Mouse (Mus musculus): ENCODE results near the gene Ccdc65. TPM values are rescaled to one million over a fixed set of nuclear protein-coding genes. Genes with fewer than 3 reads are reported as not detected.

The Ccdc65 gene
- polyA plus RNA-seq, 1 experiment from 2014 or later = 3.9 TPM

GRCm38 (mm10) chr15:98683746-98684145 lies 24.3 kb upstream of the Ccdc65 start:
- Histone ChIP-seq H3K36me3 (ENCODE audit: control insufficient read depth, insufficient read depth, low read length) (no peaks in the 10 kb centered on the region), H3K27ac (replicated peaks; ENCODE audit: low read depth, low read length) (no peak overlapping the region), H3K4me3 (ENCODE audit: low read depth, low read length) (no peak overlapping the region), H3K4me2 (ENCODE audit: low read depth, low read length) (no peak overlapping the region), H3K4me1 (ENCODE audit: control insufficient read depth, insufficient read depth, low read length) (no peaks in the 10 kb centered on the region), H3K9ac (ENCODE audit: low read depth, low read length) (no peak overlapping the region), H3K9me3 (ENCODE audit: control insufficient read depth, low read length) (no peaks in the 10 kb centered on the region), H3K27me3 (replicated peaks; ENCODE audit: control insufficient read depth, insufficient read depth, low read length) (no peaks in the 10 kb centered on the region; the same call in 1 of the 2 replicates)
- 71% methylated on average over 1 of the region's 1 CpGs for WGBS
- ATAC-seq (ENCODE audit: low read depth) = no peak
- DNase-seq (ENCODE audit: low spot score) = no peak

DNA sequence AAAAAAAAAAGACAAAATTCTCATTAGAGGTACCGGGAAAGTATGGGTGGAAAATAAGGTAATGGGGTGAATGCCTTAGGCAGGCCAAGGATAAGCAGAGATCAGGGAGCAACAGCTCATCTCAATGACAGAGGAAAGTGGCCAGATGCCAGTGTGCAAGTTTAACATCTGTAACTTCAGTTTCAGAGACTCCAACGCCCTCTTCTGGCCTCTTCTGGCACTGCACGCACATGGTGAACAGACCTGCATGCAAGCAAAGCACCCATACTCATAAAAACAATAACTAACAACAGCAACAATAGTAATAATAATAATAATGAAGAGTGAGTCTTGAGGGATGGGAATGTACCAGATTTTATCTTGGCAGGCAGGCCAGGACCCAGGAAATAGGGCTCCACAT lies 22.1 kb upstream of the Ccdc65 start:
- Histone ChIP-seq H3K4me1 (ENCODE audit: control insufficient read depth, insufficient read depth, low read length) (no peaks in the 10 kb centered on the region), H3K36me3 (ENCODE audit: control insufficient read depth, insufficient read depth, low read length) (no peaks in the 10 kb centered on the region), H3K27ac (replicated peaks; ENCODE audit: low read depth, low read length) (no peak overlapping the region), H3K4me2 (ENCODE audit: low read depth, low read length) (no peak overlapping the region), H3K4me3 (ENCODE audit: low read depth, low read length) (no peak overlapping the region), H3K27me3 (replicated peaks; ENCODE audit: control insufficient read depth, insufficient read depth, low read length) (no peaks in the 10 kb centered on the region; the same call in 1 of the 2 replicates), H3K9ac (ENCODE audit: low read depth, low read length) (no peak overlapping the region), H3K9me3 (ENCODE audit: control insufficient read depth, low read length) (no peaks in the 10 kb centered on the region)
- WGBS = 68% methylated on average over 3 of the region's 3 CpGs
- no peak for ATAC-seq (ENCODE audit: low read depth)
- DNase-seq (ENCODE audit: low spot score) = no peak

- Histone ChIP-seq H3K4me2 (ENCODE audit: low read depth, low read length) (no peak overlapping the region), H3K4me1 (ENCODE audit: control insufficient read depth, insufficient read depth, low read length) (no peaks in the 10 kb centered on the region), H3K9me3 (ENCODE audit: control insufficient read depth, low read length) (no peaks in the 10 kb centered on the region), H3K4me3 (ENCODE audit: low read depth, low read length) (no peak overlapping the region), H3K27ac (replicated peaks; ENCODE audit: low read depth, low read length) (no peak overlapping the region), H3K27me3 (replicated peaks; ENCODE audit: control insufficient read depth, insufficient read depth, low read length) (no peaks in the 10 kb centered on the region), H3K36me3 (ENCODE audit: control insufficient read depth, insufficient read depth, low read length) (no peaks in the 10 kb centered on the region), H3K9ac (ENCODE audit: low read depth, low read length) (no peak overlapping the region)
- ATAC-seq (ENCODE audit: low read depth) (no peak), DNase-seq (ENCODE audit: low spot score) (no peak)
- 77% methylated on average over 2 of the region's 2 CpGs for WGBS
Measured at GRCm38 (mm10) chr15:98689682-98690081, 18.3 kb upstream of the Ccdc65 start.

- WGBS = 15% methylated on average over 7 of the region's 7 CpGs
- DNase-seq (ENCODE audit: low spot score) (peak; percentile 57), ATAC-seq (ENCODE audit: low read depth) (peak; percentile 23; the same call in 1 of the 2 replicates)
- no peak overlapping the region for H3K4me2 ChIP-seq (ENCODE audit: low read depth, low read length)
- no peak overlapping the region for H3K4me3 ChIP-seq (ENCODE audit: low read depth, low read length)
- no peaks in the 10 kb centered on the region for H3K9me3 ChIP-seq (ENCODE audit: control insufficient read depth, low read length)
- H3K27ac ChIP-seq (replicated peaks; ENCODE audit: low read depth, low read length) = no peak overlapping the region
- H3K9ac ChIP-seq (ENCODE audit: low read depth, low read length) = no peak overlapping the region
- no peaks in the 10 kb centered on the region for H3K4me1 ChIP-seq (ENCODE audit: control insufficient read depth, insufficient read depth, low read length)
- H3K27me3 ChIP-seq (replicated peaks; ENCODE audit: control insufficient read depth, insufficient read depth, low read length) = no peaks in the 10 kb centered on the region
- no peaks in the 10 kb centered on the region for H3K36me3 ChIP-seq (ENCODE audit: control insufficient read depth, insufficient read depth, low read length)
Measured at GRCm38 (mm10) chr15:98691486-98692147, 16.4 kb upstream of the Ccdc65 start.

DNA sequence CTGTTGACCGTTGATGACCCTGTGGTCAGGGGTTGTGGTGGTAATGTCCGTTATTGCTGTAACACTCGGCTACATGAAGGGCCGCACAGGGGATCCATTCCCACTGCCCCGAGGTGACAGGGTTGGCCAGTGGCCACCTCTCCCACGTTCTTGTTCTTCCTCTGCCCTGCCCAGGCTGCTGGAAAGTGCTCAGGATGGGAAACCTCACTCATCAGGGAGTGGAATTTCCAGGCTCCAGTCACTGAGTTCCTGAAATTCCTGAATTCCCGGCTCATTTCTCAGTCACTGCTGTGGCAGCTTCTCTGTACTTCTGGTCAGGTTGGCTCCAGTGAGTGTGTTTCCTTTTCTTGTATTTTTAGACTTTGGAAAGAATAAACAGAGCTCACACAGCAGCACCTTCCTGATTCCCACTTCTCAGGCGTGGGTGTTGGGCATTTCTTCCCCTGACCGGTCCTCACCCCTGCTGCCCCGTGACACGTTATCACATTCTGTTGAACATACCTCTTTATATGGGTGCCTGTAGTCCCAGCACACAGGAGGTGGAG lies 15.8 kb upstream of the Ccdc65 start:
- H3K4me1 ChIP-seq (ENCODE audit: control insufficient read depth, insufficient read depth, low read length) = no peaks in the 10 kb centered on the region
- ATAC-seq (ENCODE audit: low read depth) = peak; percentile 60; the same call in 1 of the 2 replicates
- no peaks in the 10 kb centered on the region for H3K27me3 ChIP-seq (replicated peaks; ENCODE audit: control insufficient read depth, insufficient read depth, low read length)
- H3K27ac ChIP-seq (replicated peaks; ENCODE audit: low read depth, low read length) = no peak overlapping the region
- no peak overlapping the region for H3K4me2 ChIP-seq (ENCODE audit: low read depth, low read length)
- 28% methylated on average over 11 of the region's 11 CpGs for WGBS
- no peaks in the 10 kb centered on the region for H3K9me3 ChIP-seq (ENCODE audit: control insufficient read depth, low read length)
- no peak overlapping the region for H3K4me3 ChIP-seq (ENCODE audit: low read depth, low read length)
- no peaks in the 10 kb centered on the region for H3K36me3 ChIP-seq (ENCODE audit: control insufficient read depth, insufficient read depth, low read length)
- no peak overlapping the region for H3K9ac ChIP-seq (ENCODE audit: low read depth, low read length)
- DNase-seq (ENCODE audit: low spot score) = peak; percentile 80

DNA sequence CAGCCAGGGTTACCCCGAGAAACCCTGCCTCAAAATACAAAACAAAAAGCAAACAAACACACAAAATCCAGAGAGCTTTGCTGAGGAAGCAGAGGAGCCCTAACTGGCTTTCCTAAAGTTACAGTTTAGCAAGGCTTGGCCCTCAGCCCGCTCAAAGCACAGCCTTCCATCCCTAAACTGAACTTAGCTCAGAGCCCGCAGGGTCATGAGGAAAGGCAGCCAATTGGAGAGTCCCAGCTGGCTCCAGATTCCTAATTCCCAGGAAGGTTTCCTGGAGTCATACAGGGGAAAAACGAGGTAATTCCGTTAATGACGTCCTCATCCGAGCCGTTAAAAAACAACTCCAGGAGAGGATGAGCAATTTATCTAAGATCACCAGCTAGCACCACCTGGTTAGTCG lies 12.3 kb upstream of the Ccdc65 start:
- no peak for DNase-seq (ENCODE audit: low spot score)
- ATAC-seq (ENCODE audit: low read depth) = no peak
- 51% methylated on average over 9 of the region's 9 CpGs for WGBS

GRCm38 (mm10) chr15:98696216-98696615 lies 11.8 kb upstream of the Ccdc65 start:
- Histone ChIP-seq H3K27me3 (replicated peaks; ENCODE audit: control insufficient read depth, insufficient read depth, low read length) (peaks cover 22% of the 10 kb centered on the region), H3K36me3 (ENCODE audit: control insufficient read depth, insufficient read depth, low read length) (no peaks in the 10 kb centered on the region), H3K4me3 (ENCODE audit: low read depth, low read length) (no peak overlapping the region), H3K9me3 (ENCODE audit: control insufficient read depth, low read length) (no peaks in the 10 kb centered on the region), H3K4me1 (ENCODE audit: control insufficient read depth, insufficient read depth, low read length) (no peaks in the 10 kb centered on the region), H3K27ac (replicated peaks; ENCODE audit: low read depth, low read length) (no peak overlapping the region), H3K9ac (ENCODE audit: low read depth, low read length) (no peak overlapping the region), H3K4me2 (ENCODE audit: low read depth, low read length) (no peak overlapping the region)
- DNase-seq (ENCODE audit: low spot score) (no peak), ATAC-seq (ENCODE audit: low read depth) (no peak)
- 52% methylated on average over 8 of the region's 8 CpGs for WGBS

More for the DNA sequence above, 12.3 kb upstream of the Ccdc65 start:
- Histone ChIP-seq H3K4me3 (ENCODE audit: low read depth, low read length) (no peak overlapping the region), H3K9ac (ENCODE audit: low read depth, low read length) (no peak overlapping the region), H3K27me3 (replicated peaks; ENCODE audit: control insufficient read depth, insufficient read depth, low read length) (peaks cover 17% of the 10 kb centered on the region), H3K36me3 (ENCODE audit: control insufficient read depth, insufficient read depth, low read length) (no peaks in the 10 kb centered on the region), H3K9me3 (ENCODE audit: control insufficient read depth, low read length) (no peaks in the 10 kb centered on the region), H3K4me2 (ENCODE audit: low read depth, low read length) (no peak overlapping the region), H3K4me1 (ENCODE audit: control insufficient read depth, insufficient read depth, low read length) (no peaks in the 10 kb centered on the region), H3K27ac (replicated peaks; ENCODE audit: low read depth, low read length) (no peak overlapping the region)

DNA sequence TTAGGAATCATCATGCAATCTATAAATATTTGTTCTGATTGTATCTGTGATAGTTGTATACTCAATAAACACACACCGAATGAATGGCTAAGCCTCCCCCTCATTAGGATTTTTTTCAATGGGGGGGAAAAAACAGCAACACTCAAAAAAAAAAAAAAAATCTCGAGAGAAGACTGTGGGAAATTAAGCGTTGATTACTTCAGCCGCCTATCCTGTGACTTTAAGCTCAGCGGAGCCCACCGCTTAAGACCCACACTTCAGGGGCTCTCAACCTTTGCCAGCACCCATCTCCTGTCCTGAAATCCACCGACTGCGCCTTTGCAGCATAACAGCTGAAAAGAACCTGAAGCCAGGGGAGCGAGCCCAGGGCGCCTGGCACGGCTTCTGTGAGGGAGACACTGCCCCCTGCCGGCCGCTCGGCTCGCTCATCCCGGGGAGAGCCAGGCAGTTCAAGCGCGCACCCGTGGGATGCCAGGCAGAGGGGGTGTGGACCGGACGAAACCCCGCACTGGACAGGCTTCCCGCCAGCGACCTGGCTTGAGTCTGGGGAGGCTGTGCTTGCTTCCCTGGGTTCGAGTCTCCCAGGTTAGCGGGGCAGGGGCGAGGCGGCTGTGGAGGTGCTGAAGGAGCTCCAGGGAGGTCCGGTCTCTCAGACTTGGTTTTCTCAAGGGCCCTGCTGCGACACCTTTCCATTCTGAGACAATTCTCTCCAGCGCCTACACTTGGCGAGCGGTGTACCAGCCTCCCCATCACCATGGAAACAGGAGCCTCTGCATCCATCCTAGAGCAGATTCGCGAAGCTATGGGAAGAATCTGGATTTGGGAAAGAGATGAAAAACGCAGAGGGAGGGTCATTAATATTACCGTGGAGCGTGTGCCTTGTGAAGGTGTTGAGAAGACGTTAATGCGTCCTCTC lies 8.6 kb upstream of the Ccdc65 start:
- WGBS = 7% methylated on average over 29 of the region's 40 CpGs
- Histone ChIP-seq H3K4me3 (ENCODE audit: low read depth, low read length) (peak overlapping the region; percentile 36), H3K36me3 (ENCODE audit: control insufficient read depth, insufficient read depth, low read length) (no peaks in the 10 kb centered on the region), H3K27ac (replicated peaks; ENCODE audit: low read depth, low read length) (no peak overlapping the region), H3K9ac (ENCODE audit: low read depth, low read length) (peak overlapping the region; percentile 38), H3K4me2 (ENCODE audit: low read depth, low read length) (peak overlapping the region; percentile 57), H3K9me3 (ENCODE audit: control insufficient read depth, low read length) (no peaks in the 10 kb centered on the region), H3K27me3 (replicated peaks; ENCODE audit: control insufficient read depth, insufficient read depth, low read length) (peaks cover 40% of the 10 kb centered on the region), H3K4me1 (ENCODE audit: control insufficient read depth, insufficient read depth, low read length) (no peaks in the 10 kb centered on the region)
- ATAC-seq (ENCODE audit: low read depth) (peak; percentile 88), DNase-seq (ENCODE audit: low spot score) (peak; percentile 83)
